Mouse (Mus musculus) embryo, embryonic 11.5 days (tissue): ENCODE results near the gene Copz2.
A peak's percentile ranks its signal among the peaks of the same experiment; 100 is the strongest.

Experiments used
- DNase-seq: peaks from one replicate; pipeline ENCODE4 v3.0.0-alpha.2; 2012; ENCODE audit warnings: low read depth, low spot score

The Copz2 gene

DNA sequence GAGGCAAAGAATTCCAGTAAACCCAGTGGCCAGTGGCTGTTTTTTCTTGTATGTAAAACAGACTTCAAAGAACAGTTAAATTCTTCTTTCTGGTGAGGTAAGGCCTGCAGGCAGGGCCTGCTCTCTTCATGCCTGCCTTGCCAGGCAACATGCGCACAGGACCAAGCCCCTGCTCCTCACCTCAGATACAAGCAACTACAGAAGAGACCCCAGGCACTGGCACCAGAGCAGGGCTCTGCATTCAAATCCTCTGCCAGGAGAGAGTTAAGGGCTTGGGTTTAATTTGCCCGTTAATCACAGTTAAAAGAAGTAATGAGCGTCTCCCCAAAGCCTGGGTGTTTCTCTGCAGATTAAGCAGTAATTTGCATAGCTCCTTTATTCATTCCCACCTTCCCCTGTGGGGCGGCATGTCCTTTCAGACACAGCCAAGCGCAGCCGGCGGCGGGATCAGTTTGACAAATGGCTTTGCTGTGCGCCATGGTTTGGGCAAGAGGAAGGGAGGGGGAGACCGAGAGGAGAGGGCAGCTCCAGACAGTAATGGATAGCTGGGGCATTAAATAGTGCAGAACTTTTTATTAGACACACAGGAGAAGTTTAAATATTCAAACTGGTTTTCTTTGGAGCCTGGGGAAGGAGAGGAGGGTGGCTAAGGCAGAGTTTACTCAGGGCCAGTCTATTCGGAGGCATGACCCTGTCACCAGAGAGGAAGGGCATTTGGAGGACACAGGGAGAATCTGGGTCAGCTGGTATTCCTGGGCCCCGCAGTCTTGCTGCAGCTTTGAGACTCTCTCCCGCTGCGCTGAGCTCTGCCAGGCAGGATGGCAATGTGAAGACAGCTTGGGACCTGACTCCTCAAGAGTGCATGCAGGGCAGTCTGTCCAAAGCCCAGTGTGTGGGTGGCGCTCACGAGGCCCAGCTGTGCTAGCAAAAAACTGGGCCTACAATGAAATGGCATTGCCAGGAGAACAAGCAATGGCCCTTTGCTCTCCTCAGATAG lies 53.3 kb downstream of the Copz2 start:
- DNase-seq = peak; percentile 67

DNA sequence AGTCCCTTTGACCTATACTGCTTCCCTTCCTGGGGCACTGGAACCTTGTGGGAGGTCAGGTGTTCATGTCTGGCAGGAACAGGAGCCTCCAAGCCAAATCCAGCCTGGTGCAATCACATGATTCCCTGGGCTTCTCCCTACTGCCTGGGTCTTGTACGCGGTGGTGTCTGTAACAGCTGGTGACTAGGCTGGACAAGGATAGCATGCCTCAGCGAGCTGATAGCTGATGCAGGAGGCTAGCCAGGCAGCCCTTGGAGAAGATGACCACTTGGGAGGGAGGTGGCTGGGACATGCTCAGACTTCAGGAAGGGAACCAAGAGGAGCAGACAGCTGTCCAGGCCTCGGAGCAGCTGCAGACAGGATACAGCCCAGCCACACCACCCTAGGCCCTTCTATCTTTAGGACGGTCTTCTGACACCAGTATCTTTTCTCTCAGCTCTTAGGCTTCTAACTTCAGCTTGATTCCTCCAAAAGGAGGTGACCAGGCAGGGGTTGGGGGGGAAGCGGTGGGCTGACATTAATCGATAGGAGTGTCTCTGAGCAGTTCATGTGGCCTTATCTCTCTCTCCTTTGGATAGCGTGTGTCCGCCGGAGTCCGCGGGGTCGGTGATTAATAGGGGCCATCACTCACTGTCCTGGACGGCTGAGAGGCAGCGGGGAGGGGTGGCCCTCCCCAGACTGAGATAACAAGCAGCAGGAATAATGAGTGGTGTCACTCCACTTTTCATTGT lies 56.9 kb downstream of the Copz2 start:
- no peak for DNase-seq

DNA sequence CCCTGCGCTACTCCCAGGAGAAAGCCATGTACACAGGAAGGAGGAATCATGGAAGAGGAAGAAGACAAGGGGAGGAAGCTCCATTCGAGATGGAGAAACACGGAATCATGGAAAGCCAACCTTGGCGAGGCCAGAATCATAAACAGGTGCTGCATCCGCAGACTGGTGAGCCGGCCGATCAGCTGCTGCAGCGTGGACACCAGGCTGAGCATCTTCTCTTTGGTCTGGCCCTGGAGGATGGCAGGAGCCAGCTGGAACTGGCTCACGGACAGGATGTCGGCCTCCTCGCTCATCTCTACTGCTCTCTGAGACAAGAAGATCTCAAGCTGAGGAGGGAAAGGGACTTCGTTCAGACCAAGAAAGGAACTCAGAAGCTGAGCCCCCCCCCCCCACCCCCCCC lies 58.9 kb downstream of the Copz2 start:
- no peak for DNase-seq

DNA sequence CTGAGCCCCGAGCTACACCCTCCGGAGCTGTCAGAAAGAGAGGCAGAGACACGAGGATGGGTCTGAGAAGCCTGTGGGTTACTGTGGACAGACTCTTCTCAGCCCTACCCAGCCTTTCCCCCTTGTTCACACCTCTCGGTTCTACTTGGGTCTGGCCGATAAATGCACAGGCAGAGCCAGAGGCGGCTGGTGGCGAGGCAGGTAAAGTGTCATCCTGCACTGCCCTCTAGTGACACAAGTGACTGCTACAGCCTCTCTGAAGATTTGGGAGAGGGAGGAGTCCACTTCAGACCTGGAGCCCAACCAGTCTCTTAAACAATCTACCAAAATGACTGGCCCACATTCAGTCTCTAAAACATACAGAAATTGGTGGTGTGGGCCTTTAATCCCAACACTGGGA lies 60.3 kb downstream of the Copz2 start:
- DNase-seq = peak; percentile 68
